Mouse (Mus musculus) liver, adult 2 months (tissue): Measurements from ENCODE around the gene Aqp7.

Experiments used
- CTCF ChIP-seq: fragments of 200-500 bp; IDR thresholded peaks from 2 replicates; pipeline ENCODE4 v1.5.1; 2011; ENCODE audit warnings: low read depth, low read length, control low read depth
- POLR2A ChIP-seq: fragments of 200-500 bp; IDR thresholded peaks from 2 replicates; pipeline ENCODE4 v1.6.1; 2011; ENCODE audit warnings: low read length, control low read depth; ENCODE audit not compliant: insufficient read depth; ENCODE audit errors: extremely low read depth

DNA sequence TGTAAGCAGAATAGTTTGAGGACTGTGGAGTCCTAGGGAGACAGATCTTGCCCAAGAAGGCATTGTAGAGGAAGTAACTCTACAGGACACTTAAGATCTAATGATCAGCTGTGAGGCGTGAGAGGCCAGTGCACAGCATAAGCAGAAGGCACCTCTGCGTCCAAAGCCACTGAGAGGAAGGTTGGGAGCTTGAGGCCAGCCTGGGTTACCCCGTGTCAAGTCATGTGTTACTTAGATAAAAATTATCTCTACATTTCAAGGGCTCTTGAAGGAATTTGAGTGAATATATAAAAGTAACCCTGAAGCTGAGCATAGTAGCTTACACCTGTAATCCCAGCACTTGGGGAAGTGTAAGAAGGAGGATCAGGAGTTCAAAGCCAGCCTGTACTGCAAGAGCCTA is 34.6 kb downstream of the Aqp7 start:
- TF ChIP-seq CTCF (no peak), POLR2A (no peak)
